Mouse (Mus musculus): ENCODE data around the gene 2310061N02Rik. TPM values are rescaled to one million over a fixed set of nuclear protein-coding genes. Genes with fewer than 3 reads are reported as not detected.

2310061N02Rik gene
- total and polyA plus RNA-seq, 3 experiments, result not detected

GRCm38 (mm10) chr16:88679099-88679498 lies 28.7 kb downstream of the 2310061N02Rik start:
- H3K4me1 ChIP-seq (ENCODE audit: control insufficient read depth in 1 of 2, insufficient read depth in 2 of 2, low read length in 2 of 2), result no peaks in the 10 kb centered on the region
- H3K27ac ChIP-seq (ENCODE audit: control insufficient read depth, low read depth, low read length), result no peak overlapping the region
- no peaks in the 10 kb centered on the region for H3K27me3 ChIP-seq (ENCODE audit: control insufficient read depth in 1 of 2, insufficient read depth in 2 of 2, low read length in 2 of 2)
- no peaks in the 10 kb centered on the region for H3K36me3 ChIP-seq (ENCODE audit: control insufficient read depth in 1 of 2, insufficient read depth in 2 of 2, low read length in 2 of 2)
- TF ChIP-seq UBTF (IDR thresholded peaks at IDR 0.05; ENCODE audit: borderline replicate concordance, insufficient read depth, low read depth, low read length) (no peak), NELFE (IDR thresholded peaks at IDR 0.05; ENCODE audit: low read depth, low read length) (no peak), CTCF (IDR thresholded peaks at IDR 0.05 in 2 of 3, conservative IDR thresholded peaks at IDR 0.05 in 1 of 3; ENCODE audit: control insufficient read depth in 1 of 3, insufficient read depth in 1 of 3, low read depth in 2 of 3, low read length in 3 of 3, poor library complexity in 1 of 3, severe bottlenecking in 1 of 3) (no peak), MYB (IDR thresholded peaks at IDR 0.05; ENCODE audit: low read depth, low read length) (no peak), ZNF384 (IDR thresholded peaks at IDR 0.05; ENCODE audit: low read depth, low read length) (no peak), ZKSCAN1 (IDR thresholded peaks at IDR 0.05; ENCODE audit: low read depth, low read length) (no peak), ZC3H11A (IDR thresholded peaks at IDR 0.05; ENCODE audit: low read depth, low read length) (no peak), RCOR1 (IDR thresholded peaks at IDR 0.05; ENCODE audit: low read depth, low read length) (no peak), BHLHE40 (IDR thresholded peaks at IDR 0.05; ENCODE audit: borderline replicate concordance, low read depth, low read length) (no peak), GATA1 (IDR thresholded peaks at IDR 0.05; ENCODE audit: low read depth, low read length) (no peak), KAT2A (conservative IDR thresholded peaks at IDR 0.05; ENCODE audit: low read depth, low read length) (no peak), CHD2 (IDR thresholded peaks at IDR 0.05; ENCODE audit: low read length) (no peak)
- H3K79me2 ChIP-seq (ENCODE audit: control insufficient read depth, insufficient read depth, low read length, poor library complexity), result no peaks in the 10 kb centered on the region
- H3K9me3 ChIP-seq (replicated peaks; ENCODE audit: insufficient read depth, low read length), result no peaks in the 10 kb centered on the region
- H3K9ac ChIP-seq (ENCODE audit: control insufficient read depth, low read depth, low read length, poor library complexity, severe bottlenecking), result no peak overlapping the region
- DNase-seq (ENCODE audit: low read depth, low spot score), result no peak
- no peak overlapping the region for H3K4me3 ChIP-seq (ENCODE audit: control insufficient read depth in 1 of 2, insufficient read depth in 1 of 2, low read depth in 2 of 2, low read length in 2 of 2)

GRCm38 (mm10) chr16:88671571-88671970 lies 36.2 kb downstream of the 2310061N02Rik start, which contains the start of gene Krtap27-1:
TSS of gene Krtap27-1 (minus strand) at chr16:88671671.
- Histone ChIP-seq H3K9ac (ENCODE audit: control insufficient read depth, low read depth, low read length, poor library complexity, severe bottlenecking) (no peak within 1 kb of the TSS), H3K4me3 (ENCODE audit: control insufficient read depth in 1 of 2, insufficient read depth in 1 of 2, low read depth in 2 of 2, low read length in 2 of 2) (no peak within 1 kb of the TSS), H3K36me3 (ENCODE audit: control insufficient read depth in 1 of 2, insufficient read depth in 2 of 2, low read length in 2 of 2) (no peaks in the 10 kb centered on the region), H3K9me3 (replicated peaks; ENCODE audit: insufficient read depth, low read length) (no peaks in the 10 kb centered on the region), H3K79me2 (ENCODE audit: control insufficient read depth, insufficient read depth, low read length, poor library complexity) (no peaks in the 10 kb centered on the region), H3K27me3 (ENCODE audit: control insufficient read depth in 1 of 2, insufficient read depth in 2 of 2, low read length in 2 of 2) (no peaks in the 10 kb centered on the region), H3K27ac (ENCODE audit: control insufficient read depth, low read depth, low read length) (no peak within 1 kb of the TSS), H3K4me1 (ENCODE audit: control insufficient read depth in 1 of 2, insufficient read depth in 2 of 2, low read length in 2 of 2) (no peaks in the 10 kb centered on the region)
- no peak for DNase-seq (ENCODE audit: low read depth, low spot score)
- TF ChIP-seq MAX (IDR thresholded peaks at IDR 0.05; ENCODE audit: low read length) (no peak), POLR2A (IDR thresholded peaks at IDR 0.05; ENCODE audit: control insufficient read depth in 1 of 2, insufficient read depth in 1 of 2, low read depth in 1 of 2, low read length in 2 of 2, poor library complexity in 1 of 2) (no peak), USF1 (IDR thresholded peaks at IDR 0.05; ENCODE audit: low read depth, low read length) (no peak), BHLHE40 (IDR thresholded peaks at IDR 0.05; ENCODE audit: borderline replicate concordance, low read depth, low read length) (no peak), RAD21 (IDR thresholded peaks at IDR 0.05; ENCODE audit: low read depth, low read length) (no peak), TBP (IDR thresholded peaks at IDR 0.05; ENCODE audit: low read depth, low read length) (no peak), MEF2A (IDR thresholded peaks at IDR 0.05; ENCODE audit: extremely low read depth, insufficient replicate concordance, low read depth, low read length, poor library complexity, severe bottlenecking) (no peak), KAT2A (conservative IDR thresholded peaks at IDR 0.05; ENCODE audit: low read depth, low read length) (no peak), JUND (IDR thresholded peaks at IDR 0.05; ENCODE audit: low read depth, low read length) (no peak), GABPA (IDR thresholded peaks at IDR 0.05; ENCODE audit: low read depth, low read length) (no peak), NRF1 (IDR thresholded peaks at IDR 0.05; ENCODE audit: insufficient read depth, low read depth, low read length, poor library complexity, severe bottlenecking) (no peak), MXI1 (IDR thresholded peaks at IDR 0.05; ENCODE audit: low read depth, low read length) (no peak), SMC3 (IDR thresholded peaks at IDR 0.05; ENCODE audit: low read depth, low read length) (no peak), USF2 (IDR thresholded peaks at IDR 0.05; ENCODE audit: borderline replicate concordance in 1 of 2, insufficient read depth in 1 of 2, low read depth in 1 of 2, low read length in 2 of 2) (no peak), MAZ (IDR thresholded peaks at IDR 0.05; ENCODE audit: low read depth, low read length) (no peak)

All from MEL (cell line).